Mouse (Mus musculus): Measurements from ENCODE around the gene Spock1. TPM values are rescaled to one million over a fixed set of nuclear protein-coding genes. Genes with fewer than 3 reads are reported as not detected.
A peak's percentile ranks its signal among the peaks of the same experiment; 100 is the strongest.

Spock1 gene
- polyA plus RNA-seq, 1 experiment from 2014 or later: not detected

DNA sequence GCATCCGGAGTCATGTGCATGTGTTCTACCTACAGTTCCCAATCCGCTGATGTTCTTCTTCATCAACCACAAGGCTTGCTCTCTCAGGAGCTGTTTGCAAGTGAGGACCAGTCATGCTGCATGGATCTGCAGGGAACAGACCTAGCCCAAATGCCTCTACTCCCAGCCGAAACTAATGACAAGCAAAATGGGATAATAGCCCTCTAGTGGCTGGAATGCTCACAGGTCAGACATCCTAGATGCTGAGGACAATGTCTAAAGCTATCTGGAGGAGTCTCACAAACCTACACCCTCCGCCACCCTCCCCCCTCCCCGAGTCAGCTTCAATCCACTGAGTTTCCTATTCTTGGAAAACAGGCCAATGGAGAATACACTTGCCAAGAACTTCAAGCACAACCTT is 358.4 kb downstream of the Spock1 start:
- DNase-seq (peak; percentile 74), ATAC-seq (ENCODE audit: insufficient read depth) (no peak)
- WGBS: 21% methylated on average over 5 of the region's 5 CpGs
- peak; percentile 82 for TF ChIP-seq CTCF (IDR thresholded peaks at IDR 0.05; ENCODE audit: low read depth)
- Histone ChIP-seq H3K36me3 (ENCODE audit: insufficient read depth) (no peaks in the 10 kb centered on the region), H3K4me2 (no peak overlapping the region), H3K9ac (no peak overlapping the region), H3K27me3 (ENCODE audit: insufficient read depth, low read length) (0 out of 2 replicates have a peak, but pooled peaks cover 5% of the 10 kb centered on the region), H3K4me3 (ENCODE audit: low read depth, low read length) (no peak overlapping the region), H3K4me1 (ENCODE audit: insufficient read depth) (no peaks in the 10 kb centered on the region), H3K9me3 (ENCODE audit: low read depth, low read length) (no peaks in the 10 kb centered on the region), H3K27ac (ENCODE audit: low read depth) (no peak overlapping the region)

DNA sequence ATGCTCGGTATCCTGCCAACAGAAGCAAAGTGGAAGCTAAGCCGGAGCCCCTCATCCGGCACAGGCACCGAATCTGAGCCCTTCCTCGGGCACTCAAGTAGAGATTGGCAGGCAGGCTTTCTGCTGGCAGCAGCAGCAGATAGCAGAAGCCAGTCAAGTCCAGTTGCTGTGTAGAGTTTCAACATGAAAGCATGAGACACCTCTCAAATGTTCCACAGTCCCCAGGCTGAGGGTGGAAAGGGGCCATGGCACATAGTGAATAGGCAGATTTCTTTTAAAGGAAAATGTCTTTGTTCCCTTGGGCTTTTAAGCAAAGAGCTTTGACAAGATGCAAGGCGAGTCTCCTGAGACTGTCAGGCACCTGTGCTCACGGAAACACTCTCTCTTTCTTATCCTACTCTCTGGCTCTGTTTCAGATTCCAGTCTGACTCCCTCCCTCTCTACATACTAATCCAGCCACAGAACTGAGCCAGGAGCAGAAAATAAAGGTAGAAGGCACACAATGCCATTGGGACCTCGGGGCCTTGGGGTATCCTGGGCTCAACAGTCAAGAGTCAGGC is 371.1 kb downstream of the Spock1 start:
- Histone ChIP-seq H3K27ac (ENCODE audit: low read depth) (no peak overlapping the region), H3K36me3 (ENCODE audit: insufficient read depth) (no peaks in the 10 kb centered on the region), H3K4me1 (ENCODE audit: insufficient read depth) (no peaks in the 10 kb centered on the region), H3K9me3 (ENCODE audit: low read depth, low read length) (no peaks in the 10 kb centered on the region), H3K27me3 (ENCODE audit: insufficient read depth, low read length) (no peaks in the 10 kb centered on the region), H3K4me3 (ENCODE audit: low read depth, low read length) (no peak overlapping the region), H3K9ac (no peak overlapping the region), H3K4me2 (no peak overlapping the region)
- no peak for TF ChIP-seq CTCF (IDR thresholded peaks at IDR 0.05; ENCODE audit: low read depth)
- ATAC-seq (ENCODE audit: insufficient read depth): no peak
- DNase-seq: no peak
- WGBS: 51% methylated on average over 8 of the region's 8 CpGs

GRCm38 (mm10) chr13:57534325-57534724 is 373.8 kb downstream of the Spock1 start:
- Histone ChIP-seq H3K4me1 (ENCODE audit: insufficient read depth) (no peaks in the 10 kb centered on the region), H3K4me2 (no peak overlapping the region), H3K9ac (no peak overlapping the region), H3K36me3 (ENCODE audit: insufficient read depth) (no peaks in the 10 kb centered on the region), H3K27ac (ENCODE audit: low read depth) (no peak overlapping the region), H3K27me3 (ENCODE audit: insufficient read depth, low read length) (no peaks in the 10 kb centered on the region), H3K9me3 (ENCODE audit: low read depth, low read length) (no peaks in the 10 kb centered on the region), H3K4me3 (ENCODE audit: low read depth, low read length) (no peak overlapping the region)
- ATAC-seq (ENCODE audit: insufficient read depth) (no peak), DNase-seq (no peak)
- no peak for TF ChIP-seq CTCF (IDR thresholded peaks at IDR 0.05; ENCODE audit: low read depth)
- 69% methylated on average over 7 of the region's 7 CpGs for WGBS

DNA sequence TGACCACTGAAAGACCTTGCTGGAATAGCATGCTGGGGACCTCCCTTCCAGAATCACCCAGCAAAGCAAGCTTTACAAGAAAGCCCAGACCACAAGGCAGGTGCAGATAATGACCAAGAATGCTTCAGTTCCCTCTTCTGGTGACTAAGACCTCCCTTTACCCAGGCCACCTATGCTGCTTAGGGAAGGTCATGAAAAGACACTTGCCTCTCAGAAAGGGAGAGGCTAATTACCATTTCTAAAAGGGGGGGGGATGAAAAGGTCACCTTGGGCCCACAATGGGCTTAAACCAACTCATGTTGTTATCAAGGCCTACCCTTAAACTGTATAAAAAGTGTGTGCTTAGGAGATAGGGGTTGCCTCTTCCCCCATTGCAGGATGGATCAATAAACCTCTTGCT is 382.2 kb downstream of the Spock1 start:
- no peaks in the 10 kb centered on the region for H3K36me3 ChIP-seq (ENCODE audit: insufficient read depth)
- H3K9ac ChIP-seq: no peak overlapping the region
- H3K4me3 ChIP-seq (ENCODE audit: low read depth, low read length): no peak overlapping the region
- no peaks in the 10 kb centered on the region for H3K4me1 ChIP-seq (ENCODE audit: insufficient read depth)
- no peak overlapping the region for H3K27ac ChIP-seq (ENCODE audit: low read depth)
- H3K27me3 ChIP-seq (ENCODE audit: insufficient read depth, low read length): no peaks in the 10 kb centered on the region
- H3K9me3 ChIP-seq (ENCODE audit: low read depth, low read length): no peaks in the 10 kb centered on the region
- DNase-seq (no peak), ATAC-seq (ENCODE audit: insufficient read depth) (no peak)
- H3K4me2 ChIP-seq: no peak overlapping the region
- no peak for TF ChIP-seq CTCF (IDR thresholded peaks at IDR 0.05; ENCODE audit: low read depth)

DNA sequence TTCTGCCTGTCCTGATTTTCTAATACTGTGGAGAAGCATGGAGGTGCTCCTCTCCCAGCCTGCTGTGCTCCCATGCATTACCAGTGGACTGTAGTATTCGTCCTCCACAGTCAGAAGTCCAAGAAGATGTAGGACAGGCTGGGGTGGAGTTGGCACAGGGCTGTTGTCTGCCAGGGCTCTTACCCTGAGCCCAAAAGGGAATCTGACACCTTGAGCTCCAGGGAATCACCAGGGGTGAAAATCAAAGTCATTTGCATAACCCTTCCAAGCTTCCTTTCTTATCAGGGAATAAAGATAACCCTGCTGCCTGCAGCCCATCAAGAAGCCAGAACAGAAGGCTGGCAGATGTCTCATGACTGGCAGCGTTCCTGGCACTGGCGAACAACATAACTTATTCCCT is 383.6 kb downstream of the Spock1 start:
- H3K9me3 ChIP-seq (ENCODE audit: low read depth, low read length): no peaks in the 10 kb centered on the region
- no peak overlapping the region for H3K4me2 ChIP-seq
- H3K9ac ChIP-seq: no peak overlapping the region
- no peak overlapping the region for H3K27ac ChIP-seq (ENCODE audit: low read depth)
- no peak overlapping the region for H3K4me3 ChIP-seq (ENCODE audit: low read depth, low read length)
- 44% methylated on average over 3 of the region's 3 CpGs for WGBS
- H3K36me3 ChIP-seq (ENCODE audit: insufficient read depth): no peaks in the 10 kb centered on the region
- H3K4me1 ChIP-seq (ENCODE audit: insufficient read depth): no peaks in the 10 kb centered on the region
- DNase-seq: no peak
- no peak for ATAC-seq (ENCODE audit: insufficient read depth)
- no peak for TF ChIP-seq CTCF (IDR thresholded peaks at IDR 0.05; ENCODE audit: low read depth)
- H3K27me3 ChIP-seq (ENCODE audit: insufficient read depth, low read length): no peaks in the 10 kb centered on the region

- no peak overlapping the region for H3K9ac ChIP-seq
- H3K4me2 ChIP-seq: no peak overlapping the region
- H3K4me1 ChIP-seq (ENCODE audit: insufficient read depth): no peaks in the 10 kb centered on the region
- no peak for ATAC-seq (ENCODE audit: insufficient read depth)
- DNase-seq: no peak
- 84% methylated on average over 5 of the region's 5 CpGs for WGBS
- no peak overlapping the region for H3K27ac ChIP-seq (ENCODE audit: low read depth)
- H3K9me3 ChIP-seq (ENCODE audit: low read depth, low read length): no peaks in the 10 kb centered on the region
- no peak overlapping the region for H3K4me3 ChIP-seq (ENCODE audit: low read depth, low read length)
- no peak for TF ChIP-seq CTCF (IDR thresholded peaks at IDR 0.05; ENCODE audit: low read depth)
- H3K36me3 ChIP-seq (ENCODE audit: insufficient read depth): no peaks in the 10 kb centered on the region
- H3K27me3 ChIP-seq (ENCODE audit: insufficient read depth, low read length): no peaks in the 10 kb centered on the region
Measured at GRCm38 (mm10) chr13:57523366-57523765, 384.8 kb downstream of the Spock1 start.

- H3K27me3 ChIP-seq (ENCODE audit: insufficient read depth, low read length): no peaks in the 10 kb centered on the region
- no peak for TF ChIP-seq CTCF (IDR thresholded peaks at IDR 0.05; ENCODE audit: low read depth)
- ATAC-seq (ENCODE audit: insufficient read depth) (no peak), DNase-seq (no peak)
- no peak overlapping the region for H3K4me2 ChIP-seq
- no peaks in the 10 kb centered on the region for H3K36me3 ChIP-seq (ENCODE audit: insufficient read depth)
- no peak overlapping the region for H3K4me3 ChIP-seq (ENCODE audit: low read depth, low read length)
- H3K4me1 ChIP-seq (ENCODE audit: insufficient read depth): no peaks in the 10 kb centered on the region
- no peaks in the 10 kb centered on the region for H3K9me3 ChIP-seq (ENCODE audit: low read depth, low read length)
- WGBS: 76% methylated on average over 4 of the region's 4 CpGs
- H3K9ac ChIP-seq: no peak overlapping the region
- no peak overlapping the region for H3K27ac ChIP-seq (ENCODE audit: low read depth)
Measured at GRCm38 (mm10) chr13:57522319-57522718, 385.8 kb downstream of the Spock1 start.

GRCm38 (mm10) chr13:57521152-57521551 is 387.0 kb downstream of the Spock1 start:
- H3K27me3 ChIP-seq (ENCODE audit: insufficient read depth, low read length): no peaks in the 10 kb centered on the region
- DNase-seq: peak; percentile 64
- ATAC-seq (ENCODE audit: insufficient read depth): no peak
- H3K4me3 ChIP-seq (ENCODE audit: low read depth, low read length): no peak overlapping the region
- TF ChIP-seq CTCF (IDR thresholded peaks at IDR 0.05; ENCODE audit: low read depth): peak; percentile 72
- no peak overlapping the region for H3K27ac ChIP-seq (ENCODE audit: low read depth)
- H3K4me1 ChIP-seq (ENCODE audit: insufficient read depth): no peaks in the 10 kb centered on the region
- no peaks in the 10 kb centered on the region for H3K9me3 ChIP-seq (ENCODE audit: low read depth, low read length)
- 8% methylated on average over 3 of the region's 3 CpGs for WGBS
- H3K9ac ChIP-seq: no peak overlapping the region
- H3K4me2 ChIP-seq: no peak overlapping the region
- H3K36me3 ChIP-seq (ENCODE audit: insufficient read depth): no peaks in the 10 kb centered on the region
